Mouse (Mus musculus): Measurements from ENCODE around the gene Nrap. TPM values are rescaled to one million over a fixed set of nuclear protein-coding genes. Genes with fewer than 3 reads are reported as not detected.

Nrap gene
- polyA plus RNA-seq, 1 experiment from 2014 or later = 49.4 TPM

GRCm38 (mm10) chr19:56342006-56342405, 47.8 kb downstream of the Nrap start:
- no peak overlapping the region for H3K4me3 ChIP-seq (ENCODE audit: low read length)
- no peak overlapping the region for H3K4me2 ChIP-seq (ENCODE audit: low read depth, low read length)
- no peaks in the 10 kb centered on the region for H3K27me3 ChIP-seq (ENCODE audit: control insufficient read depth, insufficient read depth, low read length)
- 60% methylated on average over 8 of the region's 8 CpGs for WGBS
- 0 out of 2 replicates have a peak, but pooled peaks have one; percentile 45 for ATAC-seq (replicated peaks; ENCODE audit: extremely low read depth, insufficient read depth, low FRiP score)
- peaks cover 41% of the 10 kb centered on the region for H3K36me3 ChIP-seq (ENCODE audit: control insufficient read depth, insufficient read depth)
- H3K9ac ChIP-seq (ENCODE audit: low read length) = no peak overlapping the region
- no peaks in the 10 kb centered on the region for H3K4me1 ChIP-seq (ENCODE audit: control insufficient read depth, insufficient read depth, low read length)
- no peak overlapping the region for H3K27ac ChIP-seq (ENCODE audit: low read length)
- H3K9me3 ChIP-seq (replicated peaks; ENCODE audit: control insufficient read depth, low read length) = no peaks in the 10 kb centered on the region

- H3K36me3 ChIP-seq (ENCODE audit: control insufficient read depth, insufficient read depth) = peaks cover 56% of the 10 kb centered on the region
- peak overlapping the region; percentile 22 for H3K27ac ChIP-seq (ENCODE audit: low read length)
Measured at GRCm38 (mm10) chr19:56336826-56337225, 53.0 kb downstream of the Nrap start.

DNA sequence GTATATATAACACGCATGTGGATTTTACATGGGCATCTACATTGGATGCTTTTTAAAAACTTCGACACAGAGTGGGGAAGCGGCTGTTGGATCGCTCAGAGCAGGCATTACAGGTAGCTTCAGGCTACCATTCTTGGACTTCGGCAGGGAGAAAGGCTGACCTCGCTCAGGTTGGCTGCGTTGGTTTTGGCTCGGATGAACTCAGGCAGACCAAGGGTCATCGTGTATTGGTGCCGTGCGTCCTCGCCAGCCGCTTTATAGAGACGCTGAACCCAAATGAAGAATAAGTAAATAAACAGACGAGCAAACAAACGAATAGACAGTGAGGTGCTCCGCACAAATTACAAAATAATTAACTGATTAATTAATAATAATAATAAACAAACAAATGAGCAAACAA, 53.5 kb downstream of the Nrap start:
- Histone ChIP-seq H3K9ac (ENCODE audit: low read length) (no peak overlapping the region), H3K9me3 (replicated peaks; ENCODE audit: control insufficient read depth, low read length) (no peaks in the 10 kb centered on the region), H3K27ac (ENCODE audit: low read length) (no peak overlapping the region), H3K4me2 (ENCODE audit: low read depth, low read length) (no peak overlapping the region), H3K27me3 (ENCODE audit: control insufficient read depth, insufficient read depth, low read length) (no peaks in the 10 kb centered on the region), H3K4me3 (ENCODE audit: low read length) (no peak overlapping the region), H3K4me1 (ENCODE audit: control insufficient read depth, insufficient read depth, low read length) (no peaks in the 10 kb centered on the region), H3K36me3 (ENCODE audit: control insufficient read depth, insufficient read depth) (peaks cover 56% of the 10 kb centered on the region)
- WGBS = 95% methylated on average over 17 of the region's 17 CpGs
- ATAC-seq (replicated peaks; ENCODE audit: extremely low read depth, insufficient read depth, low FRiP score) = no peak

More at GRCm38 (mm10) chr19:56336826-56337225, 53.0 kb downstream of the Nrap start:
- Histone ChIP-seq H3K4me1 (ENCODE audit: control insufficient read depth, insufficient read depth, low read length) (no peaks in the 10 kb centered on the region), H3K9me3 (replicated peaks; ENCODE audit: control insufficient read depth, low read length) (no peaks in the 10 kb centered on the region), H3K9ac (ENCODE audit: low read length) (no peak overlapping the region), H3K27me3 (ENCODE audit: control insufficient read depth, insufficient read depth, low read length) (no peaks in the 10 kb centered on the region), H3K4me3 (ENCODE audit: low read length) (no peak overlapping the region), H3K4me2 (ENCODE audit: low read depth, low read length) (no peak overlapping the region)
- peak; percentile 37; the same call in 1 of the 2 replicates for ATAC-seq (replicated peaks; ENCODE audit: extremely low read depth, insufficient read depth, low FRiP score)
- WGBS = 67% methylated on average over 12 of the region's 12 CpGs

DNA sequence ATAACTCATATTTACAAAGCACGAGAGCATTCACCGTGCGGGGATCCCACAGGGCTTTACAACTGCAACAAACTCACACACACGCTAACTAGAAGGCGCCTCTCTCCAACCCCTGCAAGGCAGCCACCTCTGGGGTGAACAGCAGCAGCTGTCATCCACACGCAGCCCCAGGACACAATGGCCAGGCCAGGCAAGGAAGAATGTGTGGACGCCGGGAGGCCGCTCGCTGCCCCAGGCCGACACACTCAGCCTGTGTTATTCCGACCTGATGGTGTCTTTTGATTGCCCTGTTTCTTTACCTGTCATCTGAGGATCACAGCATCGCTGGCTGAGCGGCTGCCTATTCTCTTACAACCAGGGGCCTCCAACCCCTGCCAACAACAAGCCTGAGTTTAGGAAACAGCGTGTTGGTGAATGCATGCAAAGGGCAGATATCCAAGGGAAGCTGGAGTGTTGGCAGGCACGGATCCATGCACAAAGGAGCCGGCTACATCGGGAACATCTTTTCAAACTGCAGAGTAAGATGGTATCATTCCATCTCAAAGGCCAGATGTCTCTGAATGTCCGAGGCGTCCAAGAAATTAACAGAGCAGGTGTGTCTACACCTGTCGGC, 63.5 kb downstream of the Nrap start:
- Histone ChIP-seq H3K9ac (ENCODE audit: low read length) (no peak overlapping the region), H3K4me3 (ENCODE audit: low read length) (no peak overlapping the region), H3K36me3 (ENCODE audit: control insufficient read depth, insufficient read depth) (peaks cover 30% of the 10 kb centered on the region), H3K27ac (ENCODE audit: low read length) (no peak overlapping the region), H3K9me3 (replicated peaks; ENCODE audit: control insufficient read depth, low read length) (no peaks in the 10 kb centered on the region), H3K4me1 (ENCODE audit: control insufficient read depth, insufficient read depth, low read length) (peaks cover 14% of the 10 kb centered on the region), H3K27me3 (ENCODE audit: control insufficient read depth, insufficient read depth, low read length) (no peaks in the 10 kb centered on the region), H3K4me2 (ENCODE audit: low read depth, low read length) (no peak overlapping the region)
- no peak for ATAC-seq (replicated peaks; ENCODE audit: extremely low read depth, insufficient read depth, low FRiP score)
- 50% methylated on average over 21 of the region's 21 CpGs for WGBS

DNA sequence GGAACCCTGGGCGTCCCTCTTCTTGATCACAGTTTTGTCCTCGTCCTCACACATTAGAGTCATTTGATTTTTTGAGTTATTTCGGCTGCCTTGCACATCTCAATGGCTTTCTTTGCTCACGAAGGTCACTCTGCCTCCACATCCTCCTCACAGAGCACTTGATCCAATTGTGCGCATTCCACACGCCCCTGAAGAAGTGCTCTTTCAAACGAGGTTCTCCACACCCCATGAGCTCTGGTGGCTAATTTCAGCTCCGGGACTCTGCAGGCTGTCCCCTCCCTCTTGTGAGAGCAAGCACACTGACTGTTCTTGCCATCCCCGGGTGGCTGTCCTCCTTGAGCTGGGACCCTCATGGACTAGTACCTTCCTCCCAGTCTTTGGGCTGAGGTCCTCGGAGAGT, 64.2 kb downstream of the Nrap start:
- Histone ChIP-seq H3K4me1 (ENCODE audit: control insufficient read depth, insufficient read depth, low read length) (peaks cover 14% of the 10 kb centered on the region), H3K4me2 (ENCODE audit: low read depth, low read length) (no peak overlapping the region), H3K27me3 (ENCODE audit: control insufficient read depth, insufficient read depth, low read length) (no peaks in the 10 kb centered on the region), H3K36me3 (ENCODE audit: control insufficient read depth, insufficient read depth) (peaks cover 27% of the 10 kb centered on the region), H3K9ac (ENCODE audit: low read length) (no peak overlapping the region), H3K9me3 (replicated peaks; ENCODE audit: control insufficient read depth, low read length) (no peaks in the 10 kb centered on the region), H3K27ac (ENCODE audit: low read length) (no peak overlapping the region), H3K4me3 (ENCODE audit: low read length) (no peak overlapping the region)
- 55% methylated on average over 10 of the region's 10 CpGs for WGBS
- ATAC-seq (replicated peaks; ENCODE audit: extremely low read depth, insufficient read depth, low FRiP score) = no peak

DNA sequence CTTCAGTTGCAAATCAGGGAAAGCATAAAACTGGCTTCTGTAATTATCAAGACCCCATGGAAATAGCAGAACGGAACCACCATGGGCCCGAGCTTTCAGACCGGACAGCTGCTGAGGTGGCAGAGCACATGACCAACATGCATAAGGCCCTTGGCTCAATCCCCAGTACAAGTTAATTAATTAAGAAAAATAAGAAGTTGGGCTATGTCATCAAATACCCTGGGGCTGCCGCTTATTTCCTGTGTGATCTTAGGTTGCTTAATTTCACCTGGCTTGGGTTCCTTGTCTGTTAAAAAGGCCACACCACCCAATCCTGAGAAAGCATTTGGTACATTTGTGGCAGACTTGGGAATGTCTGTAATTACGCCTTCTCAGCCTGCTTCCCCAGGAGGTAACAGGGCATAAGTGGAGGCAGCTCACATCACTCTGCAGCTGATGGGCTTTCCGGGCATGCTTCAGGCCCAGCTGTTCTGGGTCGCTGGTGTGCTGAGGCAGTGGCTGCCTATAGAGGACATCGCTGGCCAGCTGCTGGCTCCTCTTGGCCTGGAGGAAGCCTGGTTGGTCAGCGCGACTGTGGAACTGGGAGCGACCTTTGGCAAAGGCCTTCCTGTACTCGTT, 68.4 kb downstream of the Nrap start:
- Histone ChIP-seq H3K36me3 (ENCODE audit: control insufficient read depth, insufficient read depth) (peaks cover 21% of the 10 kb centered on the region), H3K9me3 (replicated peaks; ENCODE audit: control insufficient read depth, low read length) (no peaks in the 10 kb centered on the region), H3K27ac (ENCODE audit: low read length) (no peak overlapping the region), H3K27me3 (ENCODE audit: control insufficient read depth, insufficient read depth, low read length) (no peaks in the 10 kb centered on the region), H3K9ac (ENCODE audit: low read length) (no peak overlapping the region), H3K4me2 (ENCODE audit: low read depth, low read length) (no peak overlapping the region), H3K4me3 (ENCODE audit: low read length) (no peak overlapping the region), H3K4me1 (ENCODE audit: control insufficient read depth, insufficient read depth, low read length) (peaks cover 13% of the 10 kb centered on the region)
- ATAC-seq (replicated peaks; ENCODE audit: extremely low read depth, insufficient read depth, low FRiP score) = no peak
- WGBS = 82% methylated on average over 12 of the region's 12 CpGs

DNA sequence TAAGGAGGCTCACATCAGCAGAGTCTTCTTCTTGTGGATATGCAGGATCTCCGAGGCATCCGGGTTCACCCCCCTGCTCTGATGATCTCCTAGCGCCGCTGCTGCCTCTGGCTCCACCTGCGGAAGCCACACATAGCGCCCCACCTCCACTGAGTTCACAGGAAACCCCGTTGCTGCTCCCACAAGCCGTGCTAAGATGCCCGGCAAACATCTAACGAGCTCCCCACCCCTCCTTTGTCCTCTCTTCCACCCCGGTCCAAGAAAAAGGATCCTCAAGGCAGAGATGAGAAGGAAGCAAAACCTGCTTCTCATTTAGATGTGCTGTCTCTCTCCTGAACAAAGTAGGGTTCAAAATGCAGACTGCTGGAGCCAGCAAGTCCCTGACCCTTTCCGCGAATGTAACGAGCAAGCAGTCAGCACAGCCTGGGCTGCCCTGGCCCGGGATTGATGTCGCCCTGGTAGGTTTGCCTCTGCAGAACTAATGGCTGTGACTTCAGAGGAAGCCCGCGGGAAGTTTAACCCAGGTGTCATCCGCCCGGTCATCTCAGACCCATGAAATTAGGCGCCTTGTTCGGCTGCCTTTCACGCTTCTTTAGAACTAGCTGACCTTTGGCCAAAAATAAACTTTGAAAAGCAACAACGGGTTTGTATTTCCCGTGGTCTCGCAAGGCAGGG, 69.5 kb downstream of the Nrap start:
- no peak for ATAC-seq (replicated peaks; ENCODE audit: extremely low read depth, insufficient read depth, low FRiP score)
- 40% methylated on average over 26 of the region's 26 CpGs for WGBS
- Histone ChIP-seq H3K27me3 (ENCODE audit: control insufficient read depth, insufficient read depth, low read length) (no peaks in the 10 kb centered on the region), H3K4me2 (ENCODE audit: low read depth, low read length) (peak overlapping the region; percentile 44), H3K4me3 (ENCODE audit: low read length) (peak overlapping the region; percentile 18), H3K27ac (ENCODE audit: low read length) (no peak overlapping the region), H3K4me1 (ENCODE audit: control insufficient read depth, insufficient read depth, low read length) (peaks cover 5% of the 10 kb centered on the region), H3K9me3 (replicated peaks; ENCODE audit: control insufficient read depth, low read length) (no peaks in the 10 kb centered on the region), H3K9ac (ENCODE audit: low read length) (no peak overlapping the region; the same call in 1 of the 2 replicates), H3K36me3 (ENCODE audit: control insufficient read depth, insufficient read depth) (peaks cover 21% of the 10 kb centered on the region)

- no peak overlapping the region for H3K4me3 ChIP-seq (ENCODE audit: low read length)
- H3K27me3 ChIP-seq (ENCODE audit: control insufficient read depth, insufficient read depth, low read length) = no peaks in the 10 kb centered on the region
- H3K4me2 ChIP-seq (ENCODE audit: low read depth, low read length) = peak overlapping the region; percentile 44; the same call in 1 of the 2 replicates
- no peak for ATAC-seq (replicated peaks; ENCODE audit: extremely low read depth, insufficient read depth, low FRiP score)
- H3K9ac ChIP-seq (ENCODE audit: low read length) = no peak overlapping the region
- 79% methylated on average over 6 of the region's 6 CpGs for WGBS
- H3K9me3 ChIP-seq (replicated peaks; ENCODE audit: control insufficient read depth, low read length) = no peaks in the 10 kb centered on the region
- H3K4me1 ChIP-seq (ENCODE audit: control insufficient read depth, insufficient read depth, low read length) = peaks cover 2% of the 10 kb centered on the region; the same call in 1 of the 2 replicates
- H3K27ac ChIP-seq (ENCODE audit: low read length) = no peak overlapping the region
- H3K36me3 ChIP-seq (ENCODE audit: control insufficient read depth, insufficient read depth) = peaks cover 21% of the 10 kb centered on the region
Measured at GRCm38 (mm10) chr19:56319629-56320028, 70.2 kb downstream of the Nrap start.

DNA sequence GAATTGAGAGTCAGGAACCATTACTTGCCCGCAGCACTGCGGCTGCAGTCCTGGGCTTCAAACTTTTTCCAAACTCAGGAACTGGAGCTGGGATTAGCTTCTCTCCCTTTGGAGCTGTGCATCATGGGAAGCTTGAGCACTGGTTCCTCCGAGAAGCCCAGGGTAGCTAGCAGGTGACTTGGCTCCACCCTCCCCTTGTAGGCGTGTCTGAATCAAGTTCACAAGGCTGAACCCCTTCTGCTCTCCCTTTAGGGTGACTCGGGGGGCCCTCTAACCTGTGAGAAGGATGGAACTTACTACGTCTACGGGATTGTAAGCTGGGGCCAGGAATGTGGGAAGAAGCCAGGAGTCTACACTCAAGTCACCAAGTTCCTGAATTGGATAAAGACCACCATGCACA, 70.6 kb downstream of the Nrap start:
- no peaks in the 10 kb centered on the region for H3K27me3 ChIP-seq (ENCODE audit: control insufficient read depth, insufficient read depth, low read length)
- no peak overlapping the region for H3K4me3 ChIP-seq (ENCODE audit: low read length)
- no peak overlapping the region for H3K4me2 ChIP-seq (ENCODE audit: low read depth, low read length)
- no peak overlapping the region for H3K9ac ChIP-seq (ENCODE audit: low read length)
- ATAC-seq (replicated peaks; ENCODE audit: extremely low read depth, insufficient read depth, low FRiP score) = no peak
- WGBS = 90% methylated on average over 7 of the region's 7 CpGs
- peaks cover 21% of the 10 kb centered on the region for H3K36me3 ChIP-seq (ENCODE audit: control insufficient read depth, insufficient read depth)
- H3K9me3 ChIP-seq (replicated peaks; ENCODE audit: control insufficient read depth, low read length) = no peaks in the 10 kb centered on the region
- H3K4me1 ChIP-seq (ENCODE audit: control insufficient read depth, insufficient read depth, low read length) = 0 out of 2 replicates have a peak, but pooled peaks cover 2% of the 10 kb centered on the region
- no peak overlapping the region for H3K27ac ChIP-seq (ENCODE audit: low read length)
